Comparison of ENCODE assay signal across 13 mouse cellular contexts in genomic region chr8:70281001-70281400, GRCm38 (mm10). TPM values are rescaled to one million over a fixed set of nuclear protein-coding genes. Genes with fewer than 3 reads are reported as not detected.
DNase-seq lines count a peak whose midpoint lies in the region; ATAC-seq and TF ChIP-seq lines count a peak whose summit lies in the region.
"Had no signal": no experiment of that assay in that cellular context is flagged by ENCODE, and none has a peak within 500 bp of the region (broad histone marks: within the 10 kb centered on the region; RNA-seq: fewer than 3 reads in every experiment).

No protein-coding gene starts in this region.

- no peaks in the 10 kb centered on the region for H3K27me3 ChIP-seq in intestine, embryonic 15.5 days (replicated peaks)
- H3K27me3 ChIP-seq in intestine, postnatal 0 days (replicated peaks; ENCODE audit: control insufficient read depth, insufficient read depth, low read length) = no peaks in the 10 kb centered on the region
- no peaks in the 10 kb centered on the region for H3K27me3 ChIP-seq in lung, embryonic 16.5 days (ENCODE audit: control insufficient read depth, insufficient read depth, low read depth, low read length)
- no peaks in the 10 kb centered on the region for H3K27me3 ChIP-seq in neural tube, embryonic 15.5 days (replicated peaks)

- H3K9ac ChIP-seq in intestine, embryonic 15.5 days = no peak overlapping the region
- no peak overlapping the region for H3K9ac ChIP-seq in intestine, postnatal 0 days (ENCODE audit: low read depth, low read length)
- no peak overlapping the region for H3K9ac ChIP-seq in lung, embryonic 16.5 days (ENCODE audit: low read length)
- H3K9ac ChIP-seq in neural tube, embryonic 15.5 days (replicated peaks) = no peak overlapping the region

- 0 out of 2 replicates have a peak, but pooled peaks cover 7% of the 10 kb centered on the region for H3K4me1 ChIP-seq in intestine, embryonic 15.5 days (replicated peaks)
- no peaks in the 10 kb centered on the region for H3K4me1 ChIP-seq in intestine, postnatal 0 days (replicated peaks; ENCODE audit: control insufficient read depth, insufficient read depth, low read length)
- peaks cover 11% of the 10 kb centered on the region; the same call in 1 of the 2 replicates for H3K4me1 ChIP-seq in lung, embryonic 16.5 days (replicated peaks; ENCODE audit: control insufficient read depth, insufficient read depth, low read length)
- peaks cover 29% of the 10 kb centered on the region for H3K4me1 ChIP-seq in neural tube, embryonic 15.5 days

- H3K9me3 ChIP-seq in intestine, embryonic 15.5 days = no peaks in the 10 kb centered on the region
- no peaks in the 10 kb centered on the region for H3K9me3 ChIP-seq in intestine, postnatal 0 days (ENCODE audit: control insufficient read depth)
- H3K9me3 ChIP-seq in lung, embryonic 16.5 days (ENCODE audit: control insufficient read depth, low read length) = no peaks in the 10 kb centered on the region
- H3K9me3 ChIP-seq in neural tube, embryonic 15.5 days (replicated peaks) = no peaks in the 10 kb centered on the region

- no peak for TF ChIP-seq CTCF in gastrocnemius, adult 2 months (IDR thresholded peaks at IDR 0.05)
- no peak for TF ChIP-seq CTCF in intestine, postnatal 0 days (IDR thresholded peaks at IDR 0.05; ENCODE audit: low read depth)

- no peak for DNase-seq in gastrocnemius, adult 2 months
- DNase-seq in gastrocnemius, postnatal 14 days = no peak
- DNase-seq in lung, postnatal 14 days = no peak
- no peak for DNase-seq in right cerebral cortex, adult 2 months (ENCODE audit: low spot score in 2 of 2)
- DNase-seq: cerebellum, adult 8-10 months; spleen, adult 18-20 months had no signal

- no peak overlapping the region for H3K4me3 ChIP-seq in gastrocnemius, adult 2 months
- H3K4me3 ChIP-seq in intestine, embryonic 15.5 days (replicated peaks) = no peak overlapping the region
- H3K4me3 ChIP-seq in intestine, postnatal 0 days (ENCODE audit: low read depth, low read length) = no peak overlapping the region
- H3K4me3 ChIP-seq in lung, embryonic 16.5 days (ENCODE audit: low read length) = no peak overlapping the region
- H3K4me3 ChIP-seq in neural tube, embryonic 15.5 days (replicated peaks) = no peak overlapping the region

- intact Hi-C loops in gastrocnemius, adult 2 months (cut with DNase I) = no loop called here
- intact Hi-C loops in gastrocnemius, postnatal 14 days (cut with DNase I; ENCODE audit: low total_unique reads) = no loop called here

- ATAC-seq in intestine, embryonic 15.5 days = no peak
- ATAC-seq in intestine, postnatal 0 days = no peak
- ATAC-seq in lung, embryonic 16.5 days (ENCODE audit: low read depth) = no peak
- ATAC-seq in neural tube, embryonic 15.5 days (ENCODE audit: low FRiP score) = no peak
- ATAC-seq: activated CD4-positive, CD25-positive, alpha-beta regulatory T cell, adult 4 months; hindbrain, postnatal 0 days had no signal

- H3K4me2 ChIP-seq in intestine, embryonic 15.5 days (replicated peaks) = no peak overlapping the region
- H3K4me2 ChIP-seq in intestine, postnatal 0 days (replicated peaks; ENCODE audit: low read depth) = no peak overlapping the region
- H3K4me2 ChIP-seq in lung, embryonic 16.5 days (ENCODE audit: low read depth, low read length) = no peak overlapping the region
- no peak overlapping the region for H3K4me2 ChIP-seq in neural tube, embryonic 15.5 days

- peaks cover 7% of the 10 kb centered on the region for H3K36me3 ChIP-seq in intestine, embryonic 15.5 days
- peaks cover 12% of the 10 kb centered on the region for H3K36me3 ChIP-seq in intestine, postnatal 0 days (ENCODE audit: control insufficient read depth, insufficient read depth)
- peaks cover 6% of the 10 kb centered on the region for H3K36me3 ChIP-seq in lung, embryonic 16.5 days (ENCODE audit: control insufficient read depth, insufficient read depth, low read length)
- peaks cover 6% of the 10 kb centered on the region; the same call in 1 of the 2 replicates for H3K36me3 ChIP-seq in neural tube, embryonic 15.5 days

- 28% methylated on average over 3 of the region's 3 CpGs for WGBS in intestine, embryonic 15.5 days
- 55% methylated on average over 3 of the region's 3 CpGs for WGBS in intestine, postnatal 0 days
- WGBS in lung, embryonic 16.5 days = 21% methylated on average over 3 of the region's 3 CpGs
- WGBS in neural tube, embryonic 15.5 days = 43% methylated on average over 3 of the region's 3 CpGs

- peak overlapping the region; percentile 8; the same call in 1 of the 2 replicates for H3K27ac ChIP-seq in gastrocnemius, adult 2 months
- H3K27ac ChIP-seq in intestine, embryonic 15.5 days = peak overlapping the region; percentile 32; the same call in 1 of the 2 replicates
- H3K27ac ChIP-seq in intestine, postnatal 0 days (ENCODE audit: low read depth, low read length) = no peak overlapping the region
- peak overlapping the region; percentile 2; the same call in 1 of the 2 replicates for H3K27ac ChIP-seq in lung, embryonic 16.5 days (ENCODE audit: low read length)
- peak overlapping the region; percentile 37; the same call in 1 of the 2 replicates for H3K27ac ChIP-seq in neural tube, embryonic 15.5 days (replicated peaks)
- H3K27ac ChIP-seq: hindbrain, postnatal 0 days had no signal

RNA-seq across cellular contexts. Expression of gene Homer3, which starts 1.6 kb away (rescaled TPM):
- total RNA-seq in gastrocnemius, adult 2 months (2021) = 1 to 10 TPM; 3.8 to 4.3 TPM
- 1 to 10 TPM; 8.5 to 8.7 TPM for total RNA-seq in gastrocnemius, postnatal 14 days (2021)
- 27.7 and 31.5 TPM in 2 replicates for polyA plus RNA-seq in intestine, embryonic 15.5 days (2015; fragmentation: Nextera tagmentation; extraction: Ambion mirVana)
- 18.5 and 18.7 TPM in 2 replicates for polyA plus RNA-seq in intestine, postnatal 0 days (2015; fragmentation: Nextera tagmentation; extraction: Ambion mirVana)
- 60.0 and 66.8 TPM in 2 replicates for polyA plus RNA-seq in lung, embryonic 16.5 days (2015; fragmentation: Nextera tagmentation; extraction: Ambion mirVana)
- 22.7 and 30.1 TPM in 2 replicates for polyA plus RNA-seq in neural tube, embryonic 15.5 days (2015; fragmentation: Nextera tagmentation; extraction: Ambion mirVana)

RNA-seq across cellular contexts. Expression of gene Ddx49, which starts 21.3 kb away (rescaled TPM):
- 10 to 100 TPM; 29.9 to 30.0 TPM for total RNA-seq in gastrocnemius, adult 2 months (2021)
- total RNA-seq in gastrocnemius, postnatal 14 days (2021) = 10 to 100 TPM; 25.3 to 27.5 TPM
- polyA plus RNA-seq in intestine, embryonic 15.5 days (2015; fragmentation: Nextera tagmentation; extraction: Ambion mirVana) = 45.8 and 52.7 TPM in 2 replicates
- 32.9 and 34.5 TPM in 2 replicates for polyA plus RNA-seq in intestine, postnatal 0 days (2015; fragmentation: Nextera tagmentation; extraction: Ambion mirVana)
- polyA plus RNA-seq in lung, embryonic 16.5 days (2015; fragmentation: Nextera tagmentation; extraction: Ambion mirVana) = 39.6 and 44.8 TPM in 2 replicates
- polyA plus RNA-seq in neural tube, embryonic 15.5 days (2015; fragmentation: Nextera tagmentation; extraction: Ambion mirVana) = 42.2 and 46.7 TPM in 2 replicates

RNA-seq across cellular contexts. Expression of gene Cope, which starts 21.3 kb away (rescaled TPM):
- total RNA-seq in gastrocnemius, adult 2 months (2021) = 100 to 1,000 TPM; 118 to 128 TPM
- 100 to 1,000 TPM; 123 to 134 TPM for total RNA-seq in gastrocnemius, postnatal 14 days (2021)
- polyA plus RNA-seq in intestine, embryonic 15.5 days (2015; fragmentation: Nextera tagmentation; extraction: Ambion mirVana) = 331 and 429 TPM in 2 replicates
- polyA plus RNA-seq in intestine, postnatal 0 days (2015; fragmentation: Nextera tagmentation; extraction: Ambion mirVana) = 338 and 383 TPM in 2 replicates
- polyA plus RNA-seq in lung, embryonic 16.5 days (2015; fragmentation: Nextera tagmentation; extraction: Ambion mirVana) = 325 and 349 TPM in 2 replicates
- 299 and 314 TPM in 2 replicates for polyA plus RNA-seq in neural tube, embryonic 15.5 days (2015; fragmentation: Nextera tagmentation; extraction: Ambion mirVana)

RNA-seq across cellular contexts. Expression of gene Cers1, which starts 34.6 kb away (rescaled TPM):
- total RNA-seq in gastrocnemius, adult 2 months (2021) = 10 to 100 TPM; 14.0 to 23.3 TPM
- 10 to 100 TPM; 14.5 to 24.5 TPM for total RNA-seq in gastrocnemius, postnatal 14 days (2021)
- polyA plus RNA-seq in intestine, embryonic 15.5 days (2015; fragmentation: Nextera tagmentation; extraction: Ambion mirVana) = 3.6 TPM in 2 replicates
- 1.3 and 1.7 TPM in 2 replicates for polyA plus RNA-seq in intestine, postnatal 0 days (2015; fragmentation: Nextera tagmentation; extraction: Ambion mirVana)
- 2.4 and 3.0 TPM in 2 replicates for polyA plus RNA-seq in lung, embryonic 16.5 days (2015; fragmentation: Nextera tagmentation; extraction: Ambion mirVana)
- polyA plus RNA-seq in neural tube, embryonic 15.5 days (2015; fragmentation: Nextera tagmentation; extraction: Ambion mirVana) = 35.5 and 42.4 TPM in 2 replicates
- total RNA-seq: megakaryocyte progenitor cell, adult 5-6 weeks had no signal
- polyA plus RNA-seq: activated CD4-positive, CD25-positive, alpha-beta regulatory T cell, adult 4 months had no signal

RNA-seq across cellular contexts. Expression of gene Armc6, which starts 46.7 kb away (rescaled TPM):
- 1 to 10 TPM; 7.6 to 9.7 TPM for total RNA-seq in gastrocnemius, adult 2 months (2021)
- total RNA-seq in gastrocnemius, postnatal 14 days (2021) = 1 to 10 TPM; 6.5 to 9.9 TPM
- 25.4 and 26.4 TPM in 2 replicates for polyA plus RNA-seq in intestine, embryonic 15.5 days (2015; fragmentation: Nextera tagmentation; extraction: Ambion mirVana)
- 10.0 and 11.2 TPM in 2 replicates for polyA plus RNA-seq in intestine, postnatal 0 days (2015; fragmentation: Nextera tagmentation; extraction: Ambion mirVana)
- 22.4 and 24.5 TPM in 2 replicates for polyA plus RNA-seq in lung, embryonic 16.5 days (2015; fragmentation: Nextera tagmentation; extraction: Ambion mirVana)
- polyA plus RNA-seq in neural tube, embryonic 15.5 days (2015; fragmentation: Nextera tagmentation; extraction: Ambion mirVana) = 106 and 112 TPM in 2 replicates
